Mouse (Mus musculus) CH12.LX (cell line): ENCODE results near the gene Dnlz. TPM values are rescaled to one million over a fixed set of nuclear protein-coding genes. Genes with fewer than 3 reads are reported as not detected.

Source experiments
- DNase-seq: peaks from one replicate; pipeline ENCODE4 v3.0.0-alpha.2; 2013; ENCODE audit errors: extremely low read depth
- H3K27ac ChIP-seq: 2 replicates; pipeline ENCODE4 v1.5.1; 2012; ENCODE audit warnings: low read depth, mild to moderate bottlenecking, control low read depth, moderate library complexity; ENCODE audit not compliant: insufficient read depth
- H3K27me3 ChIP-seq: replicated peaks from 2 replicates; pipeline ENCODE3; 2012; ENCODE audit warnings: inconsistent platforms
- H3K36me3 ChIP-seq, 2 experiments: replicated peaks in 1 of 2; 2 replicates each; pipeline versions ENCODE3 to v1.6.1; 2012; ENCODE audit warnings: inconsistent platforms in 1 of 2, low read length in 1 of 2, mild to moderate bottlenecking in 1 of 2, mixed read lengths in 1 of 2, moderate library complexity in 1 of 2; ENCODE audit not compliant: control insufficient read depth in 1 of 2, insufficient read depth in 1 of 2
- H3K4me1 ChIP-seq, 2 experiments: 2 replicates each; pipeline ENCODE4 v1.6.1; 2012; ENCODE audit warnings: inconsistent platforms in 1 of 2, moderate library complexity in 1 of 2; ENCODE audit not compliant: insufficient read depth in 2 of 2, control insufficient read depth in 1 of 2
- H3K4me2 ChIP-seq: 2 replicates; pipeline ENCODE4 v1.6.1; 2012; ENCODE audit warnings: low read depth, mild to moderate bottlenecking, control low read depth; ENCODE audit not compliant: poor library complexity, insufficient read depth, severe bottlenecking
- H3K4me3 ChIP-seq, 3 experiments: fragments of 150-350 bp in 1 of 3; sonication (generic) in 1 of 3; replicated peaks in 1 of 3; 2 replicates each; pipeline versions ENCODE3 to v1.5.1; 2011 to 2012; ENCODE audit warnings: low read depth in 2 of 3, low read length in 2 of 3, mild to moderate bottlenecking in 2 of 3, moderate library complexity in 2 of 3, control low read depth in 1 of 3, improper control_type of control experiment in 1 of 3, inconsistent platforms in 1 of 3, mixed read lengths in 1 of 3; ENCODE audit not compliant: poor library complexity in 1 of 3
- H3K79me2 ChIP-seq: replicated peaks from 2 replicates; pipeline ENCODE4 v1.6.1; 2012; ENCODE audit warnings: mild to moderate bottlenecking, moderate library complexity; ENCODE audit not compliant: control insufficient read depth, poor library complexity, insufficient read depth, severe bottlenecking; ENCODE audit errors: extremely low read depth
- H3K9ac ChIP-seq: 2 replicates; pipeline ENCODE4 v1.6.1; 2012; ENCODE audit warnings: low read depth, mild to moderate bottlenecking, control low read depth, moderate library complexity; ENCODE audit not compliant: insufficient read depth
- H3K9me3 ChIP-seq: replicated peaks from 2 replicates; pipeline ENCODE3; 2012; ENCODE audit warnings: low read length, inconsistent platforms, mixed read lengths
- BHLHE40 ChIP-seq: IDR thresholded peaks from 2 replicates; pipeline ENCODE4 v1.6.1; 2011; ENCODE audit warnings: mild to moderate bottlenecking, low read depth, low read length, improper control_type of control experiment
- CHD2 ChIP-seq: IDR thresholded peaks from 2 replicates; pipeline ENCODE4 v1.6.1; 2011; ENCODE audit warnings: low read length, improper control_type of control experiment
- ELF1 ChIP-seq: IDR thresholded peaks from 2 replicates; pipeline ENCODE4 v1.6.1; 2014; ENCODE audit warnings: low read depth, mild to moderate bottlenecking, inconsistent platforms, low read length, improper control_type of control experiment
- ETS1 ChIP-seq: conservative IDR thresholded peaks from 2 replicates; pipeline ENCODE4 v1.6.1; 2012; ENCODE audit warnings: low read depth, mild to moderate bottlenecking, inconsistent platforms, low read length, improper control_type of control experiment, moderate library complexity
- HCFC1 ChIP-seq: IDR thresholded peaks from 2 replicates; pipeline ENCODE4 v1.6.1; 2012; ENCODE audit warnings: low read depth, mild to moderate bottlenecking, inconsistent platforms, low read length, improper control_type of control experiment
- JUN ChIP-seq: IDR thresholded peaks from 2 replicates; pipeline ENCODE4 v1.6.1; 2011; ENCODE audit warnings: low read depth, mild to moderate bottlenecking, low read length, improper control_type of control experiment, moderate library complexity; ENCODE audit not compliant: insufficient read depth
- MAZ ChIP-seq: IDR thresholded peaks from 2 replicates; pipeline ENCODE4 v1.6.1; 2012; ENCODE audit warnings: low read depth, mild to moderate bottlenecking, inconsistent platforms, low read length, improper control_type of control experiment, moderate library complexity
- MXI1 ChIP-seq: IDR thresholded peaks from 2 replicates; pipeline ENCODE4 v1.6.1; 2011; ENCODE audit warnings: mild to moderate bottlenecking, low read depth, low read length, improper control_type of control experiment
- MYC ChIP-seq: IDR thresholded peaks from 2 replicates; pipeline ENCODE4 v1.6.1; 2011; ENCODE audit warnings: low read depth, mild to moderate bottlenecking, improper control_type of control experiment, low read length
- NELFE ChIP-seq: IDR thresholded peaks from 2 replicates; pipeline ENCODE4 v1.6.1; 2011; ENCODE audit warnings: low read depth, low read length, improper control_type of control experiment
- PAX5 ChIP-seq: IDR thresholded peaks from 2 replicates; pipeline ENCODE4 v1.6.1; 2012; ENCODE audit warnings: low read length, inconsistent platforms, mixed read lengths
- POLR2AphosphoS2 ChIP-seq: IDR thresholded peaks from 2 replicates; pipeline ENCODE4 v1.6.1; 2011; ENCODE audit warnings: low read depth, low read length, improper control_type of control experiment
- RAD21 ChIP-seq: IDR thresholded peaks from 2 replicates; pipeline ENCODE4 v1.6.1; 2011; ENCODE audit warnings: low read depth, mild to moderate bottlenecking, low read length, improper control_type of control experiment, moderate library complexity
- SIN3A ChIP-seq: IDR thresholded peaks from 2 replicates; pipeline ENCODE4 v1.6.1; 2012; ENCODE audit warnings: low read length, improper control_type of control experiment, inconsistent platforms
- SMC3 ChIP-seq: IDR thresholded peaks from 2 replicates; pipeline ENCODE4 v1.6.1; 2011; ENCODE audit warnings: low read depth, low read length, improper control_type of control experiment
- TCF12 ChIP-seq: IDR thresholded peaks from 2 replicates; pipeline ENCODE4 v1.6.1; 2014; ENCODE audit warnings: low read depth, mild to moderate bottlenecking, inconsistent platforms, low read length, improper control_type of control experiment
- UBTF ChIP-seq: IDR thresholded peaks from 2 replicates; pipeline ENCODE4 v1.6.1; 2012; ENCODE audit warnings: low read depth, mild to moderate bottlenecking, inconsistent platforms, low read length, improper control_type of control experiment, moderate library complexity
- USF1 ChIP-seq: IDR thresholded peaks from 2 replicates; pipeline ENCODE4 v1.6.1; 2014; ENCODE audit warnings: low read depth, mild to moderate bottlenecking, inconsistent platforms, low read length, improper control_type of control experiment
- USF2 ChIP-seq: conservative IDR thresholded peaks from 2 replicates; pipeline ENCODE4 v1.6.1; 2011; ENCODE audit warnings: low read depth, low read length, improper control_type of control experiment
- ZC3H11A ChIP-seq: IDR thresholded peaks from 2 replicates; pipeline ENCODE4 v1.6.1; 2012; ENCODE audit warnings: low read depth, mild to moderate bottlenecking, inconsistent platforms, low read length, improper control_type of control experiment
- ZKSCAN1 ChIP-seq: IDR thresholded peaks from 2 replicates; pipeline ENCODE4 v1.6.1; 2012; ENCODE audit warnings: low read depth, inconsistent platforms, low read length, improper control_type of control experiment, borderline replicate concordance
- ZMIZ1 ChIP-seq: IDR thresholded peaks from 2 replicates; pipeline ENCODE4 v1.6.1; 2012; ENCODE audit warnings: low read depth, mild to moderate bottlenecking, inconsistent platforms, low read length, improper control_type of control experiment
- ZNF384 ChIP-seq: IDR thresholded peaks from 2 replicates; pipeline ENCODE4 v1.6.1; 2012; ENCODE audit warnings: low read depth, low read length, improper control_type of control experiment, inconsistent platforms
- dilution Hi-C: fragments of 300-500 bp; cut with MboI; formaldehyde crosslinking; loops from 2 replicates; pipeline ENCODE4 v1.14.3; 2020; ENCODE audit warnings: low sequenced_read_pairs; ENCODE audit not compliant: extremely low pct_unique_long_range_greater_than_20kb, extremely low pct_ligation_motif_present
- in situ Hi-C: fragments of 300-500 bp; cut with MboI; formaldehyde crosslinking; loops from 3 replicates; pipeline ENCODE4 v1.14.3; 2019; ENCODE audit warnings: low sequenced_read_pairs, low pct_ligation_motif_present, low pct_unique_long_range_greater_than_20kb, mixed read lengths
- polyA plus RNA-seq: library from polyadenylated mRNA; unstranded; fragments of >175 nt; gene quantifications from 2 replicates; pipeline ENCODE4 v1.2.1, GENCODE M21; 2012; ENCODE audit warnings: low read depth; ENCODE audit not compliant: insufficient read length
- total RNA-seq, 2 experiments: library from RNA; depleted of rRNA; stranded (reverse); fragments of 300-350 nt in 1 of 2; fragments of >200 nt in 1 of 2; gene quantifications; 2 replicates each; pipeline ENCODE4 v1.2.3; 2012 to 2014

Dnlz gene
- total and polyA plus RNA-seq, 3 experiments: 15.1 to 17.8 (median 17.1) TPM

DNA sequence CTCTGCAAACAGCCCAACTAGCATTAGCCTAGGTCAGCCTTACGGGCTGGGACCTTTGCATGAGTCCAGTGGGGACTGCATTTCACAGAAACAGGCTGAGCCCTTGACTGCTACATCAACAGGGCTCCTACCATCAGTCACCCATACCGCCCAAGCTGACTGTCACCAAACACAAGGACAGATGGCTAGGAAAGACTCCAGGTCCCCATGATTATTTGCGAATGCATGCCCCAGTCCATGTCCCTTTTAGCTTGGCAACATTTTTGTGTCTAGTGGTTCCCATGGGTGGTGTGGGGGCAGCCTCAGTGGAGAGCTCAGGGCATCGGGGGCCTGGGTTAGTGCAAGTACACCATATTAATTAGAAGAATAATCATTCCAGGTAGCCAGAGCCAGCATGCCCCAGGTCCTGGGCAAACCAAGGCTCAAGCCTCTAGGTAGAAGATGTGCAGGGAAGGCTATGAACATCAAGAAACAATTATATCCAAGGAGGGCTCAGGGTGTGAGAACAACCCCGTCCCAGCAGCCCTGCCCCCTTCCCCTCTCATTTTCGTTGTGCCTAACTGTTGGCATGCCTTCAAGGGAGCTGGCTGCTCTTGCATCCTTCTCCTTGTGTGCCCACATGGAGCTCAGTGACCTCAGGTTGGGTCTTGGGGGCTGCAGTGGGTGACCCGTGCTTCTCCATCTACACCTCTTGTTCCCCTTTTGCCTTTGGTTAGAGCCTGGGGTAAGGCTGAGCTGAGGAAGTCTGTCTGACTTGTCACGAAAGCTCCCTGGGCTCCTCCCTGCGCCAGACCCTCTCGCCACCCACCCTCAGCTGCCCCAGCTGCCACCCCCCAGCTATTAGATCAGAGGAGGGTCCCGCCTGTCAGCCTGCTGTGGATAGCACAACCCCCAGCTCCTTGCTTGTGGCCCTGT is 1.4 kb upstream of the Dnlz start:
- H3K27ac ChIP-seq: no peak overlapping the region
- no peaks in the 10 kb centered on the region for H3K27me3 ChIP-seq

DNA sequence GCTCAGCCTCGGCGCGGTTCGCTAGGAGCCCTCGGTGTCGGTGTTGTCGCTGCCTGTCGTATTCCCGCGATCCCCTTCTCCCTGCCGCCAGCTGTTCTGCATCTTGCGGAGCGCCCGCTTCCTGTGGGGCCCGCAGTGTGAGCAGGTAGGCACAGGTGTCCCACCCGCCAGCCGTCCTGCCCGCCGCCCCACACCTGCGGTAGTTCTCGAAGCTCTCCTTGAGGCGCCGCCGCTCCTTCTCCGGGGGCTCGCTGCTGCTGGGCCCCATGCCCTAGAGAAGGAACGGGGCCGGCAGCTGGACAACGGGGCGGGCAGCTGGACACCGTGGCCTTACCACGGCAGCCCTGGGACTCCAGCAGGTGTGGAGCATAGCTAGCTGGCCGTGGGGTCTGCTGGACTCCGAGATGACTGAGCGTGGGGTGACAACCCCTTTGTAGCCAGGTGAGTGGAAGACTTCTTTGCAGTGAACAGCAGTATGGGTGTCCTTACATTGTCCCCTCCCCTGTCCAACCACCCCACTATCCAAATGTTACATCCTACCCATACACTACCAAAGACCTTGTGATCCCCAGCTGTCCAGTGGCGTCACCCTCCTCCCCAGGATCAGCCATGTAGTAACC is 491 bp upstream of the Dnlz start:
- no peak for DNase-seq
- Histone ChIP-seq H3K79me2 (no peaks in the 10 kb centered on the region), H3K9me3 (no peaks in the 10 kb centered on the region), H3K4me3 (peak overlapping the region; percentile 77 to 88 (median 85)), H3K36me3 (peaks cover 22 to 58% of the 10 kb centered on the region in 2 experiments), H3K9ac (peak overlapping the region; percentile 71), H3K4me1 (peaks cover 10 to 19% of the 10 kb centered on the region in 2 experiments), H3K27ac (no peak overlapping the region), H3K27me3 (no peaks in the 10 kb centered on the region), H3K4me2 (peak overlapping the region; percentile 87)
- TF ChIP-seq TCF12: no peak
- no peak for TF ChIP-seq JUN
- TF ChIP-seq RAD21: no peak
- TF ChIP-seq SIN3A: no peak; the same call in 1 of the 2 replicates
- no peak for TF ChIP-seq PAX5
- no peak for TF ChIP-seq USF1
- no peak for TF ChIP-seq MYC
- no peak for TF ChIP-seq POLR2AphosphoS2
- in situ Hi-C loops (loop anchor here (5.0 kb wide), 1 partner anchor 55 kb away; the partner anchor contains the start of gene Inpp5e), dilution Hi-C loops (no loop called here)

More for the DNA sequence above, 1.4 kb upstream of the Dnlz start:
- dilution Hi-C loops (no loop called here), in situ Hi-C loops (loop anchor here (5.0 kb wide), 1 partner anchor 54 kb away; the partner anchor contains the start of gene Inpp5e)
- peaks cover 10 to 19% of the 10 kb centered on the region in 2 experiments for H3K4me1 ChIP-seq
- H3K4me2 ChIP-seq: no peak overlapping the region; the same call in 1 of the 2 replicates
- TF ChIP-seq ETS1 (no peak), SMC3 (no peak), USF2 (no peak), TCF12 (no peak), ELF1 (no peak), HCFC1 (no peak), NELFE (no peak), CHD2 (no peak), ZMIZ1 (no peak), ZKSCAN1 (no peak), ZNF384 (no peak), BHLHE40 (no peak), ZC3H11A (no peak), MXI1 (no peak), MAZ (no peak), UBTF (no peak)
- no peak overlapping the region for H3K9ac ChIP-seq
- H3K36me3 ChIP-seq: peaks cover 19 to 54% of the 10 kb centered on the region in 2 experiments
- H3K9me3 ChIP-seq: no peaks in the 10 kb centered on the region
- DNase-seq: no peak
- H3K79me2 ChIP-seq: no peaks in the 10 kb centered on the region
- no peak overlapping the region for H3K4me3 ChIP-seq
